Mouse (Mus musculus) MEL (cell line): Measurements from ENCODE around the gene Nlrp6. TPM values are rescaled to one million over a fixed set of nuclear protein-coding genes. Genes with fewer than 3 reads are reported as not detected.

Source experiments
- DNase-seq: peaks from one replicate; pipeline ENCODE4 v3.0.0; 2011; ENCODE audit warnings: low read depth, low spot score
- H3K27ac ChIP-seq: 2 replicates; pipeline ENCODE4 v1.5.1; 2012; ENCODE audit warnings: low read depth, mild to moderate bottlenecking, control low read depth, low read length, moderate library complexity; ENCODE audit not compliant: control insufficient read depth
- H3K27me3 ChIP-seq, 2 experiments: fragments of 150-350 bp in 1 of 2; sonication (generic) in 1 of 2; 2 replicates each; pipeline ENCODE4 v1.6.1; 2012; ENCODE audit warnings: low read length in 2 of 2, mild to moderate bottlenecking in 2 of 2, improper control_type of control experiment in 1 of 2, moderate library complexity in 1 of 2; ENCODE audit not compliant: insufficient read depth in 2 of 2, control insufficient read depth in 1 of 2
- H3K36me3 ChIP-seq, 2 experiments: 2 replicates each; pipeline ENCODE4 v1.6.1; 2012 to 2014; ENCODE audit warnings: low read length in 2 of 2, improper control_type of control experiment in 1 of 2, inconsistent platforms in 1 of 2, mild to moderate bottlenecking in 1 of 2; ENCODE audit not compliant: insufficient read depth in 2 of 2, control insufficient read depth in 1 of 2
- H3K4me1 ChIP-seq, 2 experiments: fragments of 150-350 bp in 1 of 2; sonication (generic) in 1 of 2; 2 replicates each; pipeline ENCODE4 v1.6.1; 2012; ENCODE audit warnings: low read length in 2 of 2, improper control_type of control experiment in 1 of 2, mild to moderate bottlenecking in 1 of 2; ENCODE audit not compliant: insufficient read depth in 2 of 2, control insufficient read depth in 1 of 2
- H3K4me3 ChIP-seq, 2 experiments: fragments of 150-350 bp in 1 of 2; sonication (generic) in 1 of 2; 2 replicates each; pipeline ENCODE4 v1.5.1; 2012; ENCODE audit warnings: low read depth in 2 of 2, low read length in 2 of 2, mild to moderate bottlenecking in 2 of 2, moderate library complexity in 2 of 2, control low read depth in 1 of 2, improper control_type of control experiment in 1 of 2; ENCODE audit not compliant: control insufficient read depth in 1 of 2, insufficient read depth in 1 of 2
- H3K79me2 ChIP-seq: 2 replicates; pipeline ENCODE4 v1.6.1; 2012; ENCODE audit warnings: mild to moderate bottlenecking, low read length, moderate library complexity; ENCODE audit not compliant: control insufficient read depth, poor library complexity, insufficient read depth
- H3K9ac ChIP-seq: 2 replicates; pipeline ENCODE4 v1.6.1; 2012; ENCODE audit warnings: low read depth, mild to moderate bottlenecking, control low read depth, low read length, moderate library complexity; ENCODE audit not compliant: control insufficient read depth, poor library complexity, severe bottlenecking
- H3K9me3 ChIP-seq: fragments of 150-350 bp; sonication (generic); replicated peaks from 2 replicates; pipeline ENCODE4 v1.6.1; 2012; ENCODE audit warnings: mild to moderate bottlenecking, low read length, improper control_type of control experiment, moderate library complexity; ENCODE audit not compliant: insufficient read depth
- BHLHE40 ChIP-seq: IDR thresholded peaks from 2 replicates; pipeline ENCODE4 v1.6.1; 2012; ENCODE audit warnings: low read depth, mild to moderate bottlenecking, inconsistent platforms, low read length, improper control_type of control experiment, borderline replicate concordance
- CHD1 ChIP-seq: IDR thresholded peaks from 2 replicates; pipeline ENCODE4 v1.6.1; 2012; ENCODE audit warnings: low read depth, mild to moderate bottlenecking, inconsistent platforms, low read length, improper control_type of control experiment
- CTCF ChIP-seq, 3 experiments: IDR thresholded peaks in 2 of 3; conservative IDR thresholded peaks in 1 of 3; 2 replicates each; pipeline ENCODE4 v1.5.1; 2011 to 2012; ENCODE audit warnings: low read length in 3 of 3, low read depth in 2 of 3, mild to moderate bottlenecking in 2 of 3, improper control_type of control experiment in 1 of 3, inconsistent platforms in 1 of 3, mixed read lengths in 1 of 3, moderate library complexity in 1 of 3; ENCODE audit not compliant: control insufficient read depth in 1 of 3, insufficient read depth in 1 of 3, poor library complexity in 1 of 3, severe bottlenecking in 1 of 3
- E2F4 ChIP-seq: IDR thresholded peaks from 2 replicates; pipeline ENCODE4 v1.6.1; 2011; ENCODE audit warnings: low read depth, low read length, improper control_type of control experiment, borderline replicate concordance
- EP300 ChIP-seq, 2 experiments: IDR thresholded peaks; 2 replicates each; pipeline ENCODE4 v1.6.1; 2011; ENCODE audit warnings: improper control_type of control experiment in 2 of 2, low read length in 2 of 2, low read depth in 1 of 2, mild to moderate bottlenecking in 1 of 2
- ETS1 ChIP-seq: IDR thresholded peaks from 2 replicates; pipeline ENCODE4 v1.6.1; 2012; ENCODE audit warnings: low read depth, mild to moderate bottlenecking, inconsistent platforms, low read length, improper control_type of control experiment, moderate library complexity
- GABPA ChIP-seq: IDR thresholded peaks from 2 replicates; pipeline ENCODE4 v1.6.1; 2012; ENCODE audit warnings: low read depth, mild to moderate bottlenecking, inconsistent platforms, low read length, improper control_type of control experiment, moderate library complexity
- HCFC1 ChIP-seq: IDR thresholded peaks from 2 replicates; pipeline ENCODE4 v1.6.1; 2012; ENCODE audit warnings: low read depth, mild to moderate bottlenecking, inconsistent platforms, low read length, improper control_type of control experiment, moderate library complexity
- JUND ChIP-seq: IDR thresholded peaks from 2 replicates; pipeline ENCODE4 v1.6.1; 2011; ENCODE audit warnings: low read depth, mild to moderate bottlenecking, improper control_type of control experiment, low read length
- MAFK ChIP-seq: IDR thresholded peaks from 2 replicates; pipeline ENCODE4 v1.6.1; 2011; ENCODE audit warnings: low read depth, mild to moderate bottlenecking, low read length, improper control_type of control experiment, borderline replicate concordance
- MAX ChIP-seq: IDR thresholded peaks from 2 replicates; pipeline ENCODE4 v1.6.1; 2011; ENCODE audit warnings: low read length, improper control_type of control experiment
- MAZ ChIP-seq: IDR thresholded peaks from 2 replicates; pipeline ENCODE4 v1.6.1; 2012; ENCODE audit warnings: low read depth, mild to moderate bottlenecking, inconsistent platforms, low read length, improper control_type of control experiment
- MEF2A ChIP-seq: IDR thresholded peaks from 2 replicates; pipeline ENCODE4 v1.6.1; 2014; ENCODE audit warnings: low read depth, mild to moderate bottlenecking, inconsistent platforms, low read length, improper control_type of control experiment; ENCODE audit not compliant: poor library complexity, insufficient replicate concordance, severe bottlenecking; ENCODE audit errors: extremely low read depth
- MXI1 ChIP-seq: IDR thresholded peaks from 2 replicates; pipeline ENCODE4 v1.6.1; 2011; ENCODE audit warnings: mild to moderate bottlenecking, low read depth, low read length, improper control_type of control experiment
- MYC ChIP-seq: IDR thresholded peaks from 2 replicates; pipeline ENCODE4 v1.6.1; 2011; ENCODE audit warnings: low read depth, mild to moderate bottlenecking, low read length, improper control_type of control experiment, moderate library complexity
- NELFE ChIP-seq: IDR thresholded peaks from 2 replicates; pipeline ENCODE4 v1.6.1; 2011; ENCODE audit warnings: low read depth, low read length, improper control_type of control experiment
- POLR2A ChIP-seq, 2 experiments: IDR thresholded peaks; 2 replicates each; pipeline ENCODE4 v1.6.1; 2011 to 2012; ENCODE audit warnings: low read length in 2 of 2, mild to moderate bottlenecking in 2 of 2, control low read depth in 1 of 2, improper control_type of control experiment in 1 of 2, low read depth in 1 of 2, moderate library complexity in 1 of 2; ENCODE audit not compliant: control insufficient read depth in 1 of 2, insufficient read depth in 1 of 2, poor library complexity in 1 of 2
- POLR2AphosphoS2 ChIP-seq: IDR thresholded peaks from 2 replicates; pipeline ENCODE4 v1.6.1; 2011; ENCODE audit warnings: low read length, improper control_type of control experiment
- POLR2AphosphoS5 ChIP-seq: IDR thresholded peaks from 2 replicates; pipeline ENCODE4 v1.6.1; 2012; ENCODE audit warnings: low read depth, borderline replicate concordance, mild to moderate bottlenecking, inconsistent platforms, low read length, moderate library complexity, mixed read lengths
- RCOR1 ChIP-seq: IDR thresholded peaks from 2 replicates; pipeline ENCODE4 v1.6.1; 2012; ENCODE audit warnings: low read depth, mild to moderate bottlenecking, inconsistent platforms, low read length, improper control_type of control experiment
- SMC3 ChIP-seq: IDR thresholded peaks from 2 replicates; pipeline ENCODE4 v1.6.1; 2011; ENCODE audit warnings: low read depth, low read length, improper control_type of control experiment
- TAL1 ChIP-seq: IDR thresholded peaks from 2 replicates; pipeline ENCODE4 v1.6.1; 2012; ENCODE audit warnings: mild to moderate bottlenecking, inconsistent platforms, low read length, moderate library complexity, mixed read lengths
- TBP ChIP-seq: IDR thresholded peaks from 2 replicates; pipeline ENCODE4 v1.8.0; 2011; ENCODE audit warnings: low read depth, low read length, improper control_type of control experiment
- UBTF ChIP-seq: IDR thresholded peaks from 2 replicates; pipeline ENCODE4 v1.6.1; 2012; ENCODE audit warnings: low read depth, mild to moderate bottlenecking, inconsistent platforms, low read length, improper control_type of control experiment, moderate library complexity, borderline replicate concordance; ENCODE audit not compliant: insufficient read depth
- USF1 ChIP-seq: IDR thresholded peaks from 2 replicates; pipeline ENCODE4 v1.6.1; 2014; ENCODE audit warnings: low read depth, mild to moderate bottlenecking, inconsistent platforms, low read length, improper control_type of control experiment, moderate library complexity
- USF2 ChIP-seq, 2 experiments: IDR thresholded peaks; 2 replicates each; pipeline ENCODE4 v1.6.1; 2011 to 2012; ENCODE audit warnings: improper control_type of control experiment in 2 of 2, low read length in 2 of 2, borderline replicate concordance in 1 of 2, inconsistent platforms in 1 of 2, low read depth in 1 of 2, mild to moderate bottlenecking in 1 of 2; ENCODE audit not compliant: insufficient read depth in 1 of 2
- ZC3H11A ChIP-seq: IDR thresholded peaks from 2 replicates; pipeline ENCODE4 v1.6.1; 2012; ENCODE audit warnings: low read depth, mild to moderate bottlenecking, inconsistent platforms, low read length, improper control_type of control experiment
- ZKSCAN1 ChIP-seq: IDR thresholded peaks from 2 replicates; pipeline ENCODE4 v1.6.1; 2012; ENCODE audit warnings: low read depth, mild to moderate bottlenecking, inconsistent platforms, low read length, improper control_type of control experiment, moderate library complexity
- ZNF384 ChIP-seq: IDR thresholded peaks from 2 replicates; pipeline ENCODE4 v1.6.1; 2012; ENCODE audit warnings: low read depth, mild to moderate bottlenecking, inconsistent platforms, low read length, improper control_type of control experiment
- polyA plus RNA-seq, 2 experiments: library from polyadenylated mRNA; stranded (reverse) in 1 of 2; unstranded in 1 of 2; fragments of >175 nt in 1 of 2; fragments of >200 nt in 1 of 2; gene quantifications; 2 replicates each; pipeline versions ENCODE4 v1.2.1 to v1.2.4; 2012; ENCODE audit warnings: low replicate concordance in 2 of 2, low read depth in 1 of 2; ENCODE audit not compliant: insufficient read length in 2 of 2, insufficient read depth in 1 of 2, missing spikeins in 1 of 2
- total RNA-seq: library from RNA; depleted of rRNA; stranded (reverse); fragments of 300-350 nt; gene quantifications from 2 replicates; pipeline ENCODE4 v1.2.3, GENCODE M21; 2012

Nlrp6 gene
- total and polyA plus RNA-seq, 3 experiments: not detected

- Histone ChIP-seq H3K27me3 (no peaks in the 10 kb centered on the region), H3K79me2 (peaks cover 29% of the 10 kb centered on the region), H3K4me3 (no peak overlapping the region), H3K4me1 (peaks cover 0 to 21% of the 10 kb centered on the region in 2 experiments; a peak in 3 of 4 replicates), H3K9ac (no peak overlapping the region), H3K36me3 (peaks cover 0 to 14% of the 10 kb centered on the region in 2 experiments; a peak in 2 of 4 replicates), H3K9me3 (no peaks in the 10 kb centered on the region)
- no peak for TF ChIP-seq USF1
- no peak for TF ChIP-seq MAX
- no peak for TF ChIP-seq MAZ
- no peak for TF ChIP-seq POLR2AphosphoS2
- no peak for TF ChIP-seq MXI1
- TF ChIP-seq GABPA: no peak
- no peak for TF ChIP-seq POLR2AphosphoS5
- TF ChIP-seq CHD1: no peak
- no peak for TF ChIP-seq UBTF
- no peak for TF ChIP-seq TAL1
- no peak for TF ChIP-seq MYC
- TF ChIP-seq MEF2A: no peak
- TF ChIP-seq MAFK: no peak
- TF ChIP-seq ETS1: no peak
- TF ChIP-seq, all 39 proteins: peak for 0
- no peak for DNase-seq
- peak overlapping the region; percentile 20; the same call in 1 of the 2 replicates for H3K27ac ChIP-seq
Measured at GRCm38 (mm10) chr7:140953133-140953532, 32.4 kb downstream of the Nlrp6 start.

GRCm38 (mm10) chr7:140953800-140954732 is 33.4 kb downstream of the Nlrp6 start:
- Histone ChIP-seq H3K9me3 (no peaks in the 10 kb centered on the region), H3K79me2 (peaks cover 29% of the 10 kb centered on the region), H3K4me1 (peaks cover 0 to 21% of the 10 kb centered on the region in 2 experiments; a peak in 3 of 4 replicates), H3K36me3 (peaks cover 0 to 14% of the 10 kb centered on the region in 2 experiments; a peak in 2 of 4 replicates), H3K9ac (peak overlapping the region; percentile 46), H3K27ac (peak overlapping the region; percentile 22; the same call in 1 of the 2 replicates), H3K27me3 (no peaks in the 10 kb centered on the region), H3K4me3 (peak overlapping the region; percentile 69 to 70)
- DNase-seq: peak; percentile 58
- TF ChIP-seq TBP: no peak
- no peak for TF ChIP-seq GABPA
- no peak for TF ChIP-seq JUND
- TF ChIP-seq ZNF384: no peak
- peak; percentile 24 to 33; a peak in 2 of 4 replicates for TF ChIP-seq EP300 (IDR thresholded peaks at IDR 0.05; ENCODE audit: low read depth in 1 of 2, low read length in 2 of 2)
- no peak for TF ChIP-seq RCOR1
- TF ChIP-seq MAFK: no peak
- no peak for TF ChIP-seq UBTF
- TF ChIP-seq POLR2A (IDR thresholded peaks at IDR 0.05; ENCODE audit: control insufficient read depth in 1 of 2, insufficient read depth in 1 of 2, low read depth in 1 of 2, low read length in 2 of 2, poor library complexity in 1 of 2): 0 out of 4 replicates have a peak, but pooled peaks of 1 of the 2 experiments have one; percentile 24
- TF ChIP-seq HCFC1: peak; percentile 33; the same call in 1 of the 2 replicates
- TF ChIP-seq ZKSCAN1: no peak
- TF ChIP-seq MAX: no peak
- no peak for TF ChIP-seq USF1
- TF ChIP-seq USF2 (IDR thresholded peaks at IDR 0.05; ENCODE audit: borderline replicate concordance in 1 of 2, insufficient read depth in 1 of 2, low read depth in 1 of 2, low read length in 2 of 2): no peak
- no peak for TF ChIP-seq ZC3H11A
- TF ChIP-seq CTCF (IDR thresholded peaks at IDR 0.05 in 2 of 3, conservative IDR thresholded peaks at IDR 0.05 in 1 of 3; ENCODE audit: control insufficient read depth in 1 of 3, insufficient read depth in 1 of 3, low read depth in 2 of 3, low read length in 3 of 3, poor library complexity in 1 of 3, severe bottlenecking in 1 of 3): no peak
- no peak for TF ChIP-seq POLR2AphosphoS2
- TF ChIP-seq SMC3: no peak
- no peak for TF ChIP-seq NELFE
- TF ChIP-seq BHLHE40: no peak
- TF ChIP-seq E2F4: no peak
